Mouse (Mus musculus) kidney, adult 11 months (tissue): ENCODE data around the gene Iqgap2.

ENCODE experiments used
- DNase-seq: peaks from one replicate; pipeline ENCODE4 v3.0.0; 2022

Gene Iqgap2

DNA sequence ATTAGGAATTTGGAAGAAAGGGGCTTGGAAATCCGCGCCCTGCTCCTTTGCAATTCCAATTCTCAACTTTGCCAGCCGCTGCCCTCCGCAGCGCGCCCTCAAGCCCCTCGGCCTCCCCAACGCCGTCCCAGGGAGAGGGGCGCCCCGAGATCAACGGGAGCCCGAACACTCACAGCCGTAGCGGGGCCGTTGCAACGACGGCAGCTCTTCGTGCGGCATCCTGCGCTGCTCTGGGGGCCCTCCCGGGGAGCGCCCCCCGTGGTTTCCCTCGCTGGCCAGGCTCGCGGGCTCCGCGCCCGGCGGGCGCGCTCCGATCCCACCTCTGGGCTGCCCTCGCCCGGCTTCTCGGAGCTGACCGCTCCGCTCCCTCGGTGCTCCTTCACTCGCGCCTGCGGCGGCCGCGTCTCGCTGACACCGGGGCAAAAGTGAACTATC is at the start of gene Iqgap2:
Gene Iqgap2 (minus strand): TSS at position 432 of the 435 bp plus-strand sequence.
- DNase-seq = no peak

DNA sequence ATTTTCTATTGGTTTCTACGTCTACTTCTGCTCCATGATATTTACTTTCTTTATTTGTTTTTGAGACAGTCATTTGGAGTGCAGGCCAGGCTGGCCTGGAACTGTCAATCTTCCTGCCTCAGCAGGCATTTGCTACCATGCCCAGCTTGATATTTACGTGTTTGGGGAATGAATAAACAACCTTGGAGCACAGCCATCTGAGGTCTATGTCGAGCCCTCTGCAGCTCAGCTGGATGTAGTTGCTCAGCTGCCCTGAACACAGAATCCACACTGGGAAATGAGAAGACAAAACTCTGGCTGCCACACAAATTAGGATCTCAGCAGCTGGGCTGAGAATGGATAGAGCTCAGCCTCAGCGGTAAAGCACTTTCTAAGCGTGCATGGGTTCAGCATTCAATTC is 49.1 kb upstream of the Iqgap2 start:
- DNase-seq = no peak

DNA sequence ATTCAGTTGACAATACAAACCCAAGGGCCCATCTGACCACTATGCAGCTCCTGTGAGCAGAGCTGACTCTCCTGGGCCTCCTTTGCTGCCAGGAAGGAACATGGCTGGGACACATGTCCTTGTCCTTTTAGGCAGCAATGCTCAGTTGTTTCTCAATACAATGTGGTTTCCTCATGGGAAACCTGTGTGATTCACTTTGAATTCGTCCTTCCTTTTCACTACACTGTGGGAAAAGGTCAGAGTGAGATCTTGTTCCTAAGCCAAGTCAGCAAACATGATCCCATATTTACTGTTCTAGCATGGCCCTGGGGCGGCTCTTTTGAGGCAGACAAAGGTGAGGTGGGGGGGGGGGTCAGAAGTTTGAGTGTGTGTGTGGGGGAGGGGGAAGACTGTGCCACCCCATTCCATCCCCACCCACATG is 32.5 kb upstream of the Iqgap2 start:
- no peak for DNase-seq

DNA sequence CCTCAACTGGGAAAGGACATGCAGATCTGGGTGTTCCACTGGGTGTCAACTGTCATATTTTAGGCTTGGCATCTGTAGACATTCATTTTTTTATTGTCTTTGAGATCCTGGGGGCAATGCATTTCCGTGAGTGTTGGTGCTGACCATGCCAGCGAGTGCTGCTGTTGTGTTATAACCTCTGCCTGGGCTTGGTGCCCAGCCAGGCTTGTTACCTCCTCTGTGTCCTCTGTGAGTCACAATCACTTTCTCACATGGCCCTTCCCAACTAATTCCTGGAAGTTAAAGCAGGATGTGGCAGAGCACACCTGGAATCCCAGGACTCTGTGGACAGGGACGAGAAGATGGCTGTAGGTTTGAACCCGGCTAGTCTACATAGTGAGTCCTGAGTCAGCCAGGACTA is 30.9 kb upstream of the Iqgap2 start:
- no peak for DNase-seq

DNA sequence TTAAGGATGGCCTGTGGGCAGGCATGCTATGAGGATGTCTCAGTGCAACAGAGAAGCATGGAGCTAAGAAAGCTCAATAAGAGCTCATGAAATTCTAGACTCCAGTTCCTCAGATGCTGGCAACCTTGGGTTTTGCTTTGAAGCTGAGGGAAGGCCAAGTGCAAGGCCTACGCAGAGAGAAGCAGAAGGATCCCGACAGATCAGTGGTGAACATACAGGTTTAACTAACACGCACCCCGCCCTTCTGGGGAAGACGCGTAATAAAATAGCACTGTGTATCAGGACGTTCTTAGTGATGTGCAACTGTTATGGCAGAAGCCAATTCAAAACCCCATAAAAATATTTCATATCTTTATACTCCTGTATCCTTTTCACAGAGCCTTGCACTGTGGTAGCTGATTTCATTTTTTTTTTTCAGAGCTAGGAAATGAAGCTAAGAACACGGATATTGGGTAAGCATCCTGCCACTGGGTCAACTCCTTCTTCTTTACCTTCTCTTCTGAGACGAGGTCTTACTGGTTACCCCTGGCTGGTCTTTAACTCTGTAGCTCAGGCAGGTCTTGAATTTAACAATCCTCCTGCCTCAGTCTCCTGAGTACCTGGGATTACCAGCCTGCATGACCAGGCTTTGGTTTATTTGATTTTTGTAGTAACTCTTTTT is 27.0 kb upstream of the Iqgap2 start:
- DNase-seq = no peak

DNA sequence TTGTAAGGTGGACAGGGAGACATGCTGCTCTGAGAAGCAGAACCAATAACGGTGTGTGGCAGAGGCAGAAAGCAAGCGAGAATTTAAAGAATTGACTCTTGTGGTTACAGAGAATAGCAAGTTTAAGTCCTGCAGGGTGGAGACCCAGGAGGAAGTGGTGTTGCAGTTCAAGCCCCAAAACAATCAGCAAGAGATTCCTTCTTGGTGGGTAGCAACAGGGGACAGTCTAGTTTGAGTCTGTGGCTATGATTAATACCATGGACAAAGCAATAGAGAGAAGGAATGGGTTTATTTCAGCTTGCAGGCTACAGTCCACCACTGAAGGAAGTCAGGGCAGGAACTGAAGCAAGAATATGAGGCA is 21.3 kb upstream of the Iqgap2 start:
- no peak for DNase-seq

DNA sequence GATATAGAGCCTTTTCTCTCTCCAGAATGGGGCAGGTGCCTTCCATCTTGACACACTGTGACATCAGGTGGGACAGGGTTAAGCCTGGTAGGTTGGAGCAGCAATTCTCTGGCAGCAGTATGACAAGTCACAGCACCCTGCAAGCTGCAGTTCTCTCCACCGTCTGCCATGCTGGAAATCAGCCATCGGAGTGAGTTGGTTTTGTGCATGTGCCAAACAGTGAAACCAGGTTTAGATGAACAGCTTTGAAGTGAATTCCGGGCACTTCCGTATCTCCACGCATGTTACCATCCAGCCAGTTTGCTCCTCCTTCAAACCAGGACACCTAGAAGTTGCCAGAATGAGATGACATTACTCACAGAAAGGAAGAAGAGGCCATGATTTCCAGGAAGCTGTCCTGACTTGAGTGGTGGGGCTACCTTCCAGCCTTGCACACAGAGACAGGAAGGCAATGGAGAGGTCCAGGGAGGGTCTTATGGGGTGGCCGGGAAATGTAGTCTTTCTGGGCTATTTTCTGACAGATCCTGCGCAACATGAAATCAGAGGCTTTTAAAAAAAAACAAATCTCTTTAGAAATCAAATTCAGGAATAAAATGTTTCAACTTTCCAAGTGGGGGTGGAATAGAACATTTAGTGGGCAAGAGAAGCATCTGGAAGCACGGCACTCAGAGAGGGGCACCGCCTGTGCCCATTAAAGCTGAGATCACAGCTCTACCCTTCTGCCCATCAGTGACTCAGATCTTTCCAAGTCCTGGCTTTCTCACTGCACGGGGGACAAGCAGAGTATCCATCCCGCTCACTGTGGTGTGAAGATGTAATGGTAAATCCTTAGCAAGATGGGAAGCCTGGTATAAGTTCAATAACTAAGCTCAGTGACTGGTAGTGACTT is 20.7 kb upstream of the Iqgap2 start:
- no peak for DNase-seq

DNA sequence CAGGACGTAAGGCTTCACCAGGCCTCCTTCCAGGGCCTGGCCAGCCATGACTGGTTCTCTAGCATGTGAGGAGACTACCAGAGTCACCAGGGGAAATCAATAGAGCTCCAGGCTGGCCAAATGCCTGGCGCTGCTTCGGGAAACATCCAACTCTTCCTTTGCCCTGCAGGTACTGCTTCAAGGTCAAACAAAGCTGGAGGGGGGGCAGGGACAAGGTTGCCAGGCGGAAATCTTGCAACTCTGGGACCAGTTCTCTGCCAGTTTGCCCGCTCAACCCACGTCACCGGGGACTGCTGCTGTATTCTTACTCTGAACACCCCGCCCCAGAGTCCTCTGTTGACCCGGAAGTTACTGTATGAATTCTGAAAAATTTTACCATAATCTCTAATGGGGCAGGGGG is 18.5 kb upstream of the Iqgap2 start:
- DNase-seq = peak; percentile 52

DNA sequence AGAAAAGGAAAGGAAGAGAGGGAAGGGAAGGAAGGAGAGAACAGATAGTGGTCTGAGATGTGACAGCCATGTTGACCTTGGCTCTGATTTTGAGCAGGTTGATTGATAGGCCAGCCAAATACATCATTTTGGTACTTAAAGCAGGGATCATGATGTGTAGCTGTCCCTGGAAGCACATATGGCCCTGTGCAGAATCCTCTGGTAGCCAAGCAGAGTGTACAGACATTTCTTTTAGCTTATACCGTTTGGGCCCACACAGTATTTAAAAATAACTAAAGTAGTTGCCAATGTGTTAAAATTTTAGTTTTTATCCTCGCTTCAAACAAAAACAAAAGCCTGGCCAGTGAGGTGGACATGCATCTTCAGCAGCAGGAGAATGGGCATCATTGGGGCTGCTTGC is 17.5 kb upstream of the Iqgap2 start:
- no peak for DNase-seq

DNA sequence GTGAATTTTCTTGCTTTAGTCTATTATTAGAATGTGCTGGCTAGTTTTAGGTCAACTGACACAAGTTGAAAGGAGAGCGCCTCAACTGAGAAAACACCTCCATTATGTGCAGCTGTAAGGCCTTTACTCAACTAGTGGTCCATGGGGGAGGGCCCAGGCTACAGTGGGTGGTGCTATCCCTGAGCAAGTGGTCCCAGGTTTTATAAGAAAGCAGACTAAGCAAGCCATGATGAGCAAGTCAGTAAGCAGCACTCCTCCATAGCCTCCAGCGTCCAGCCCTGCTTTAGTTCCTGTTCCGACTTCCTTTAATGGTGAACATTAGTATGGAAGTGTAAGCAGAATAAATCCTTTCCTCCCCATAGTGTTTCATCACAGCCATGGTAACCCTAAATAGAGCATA is 11.0 kb upstream of the Iqgap2 start:
- DNase-seq = no peak

DNA sequence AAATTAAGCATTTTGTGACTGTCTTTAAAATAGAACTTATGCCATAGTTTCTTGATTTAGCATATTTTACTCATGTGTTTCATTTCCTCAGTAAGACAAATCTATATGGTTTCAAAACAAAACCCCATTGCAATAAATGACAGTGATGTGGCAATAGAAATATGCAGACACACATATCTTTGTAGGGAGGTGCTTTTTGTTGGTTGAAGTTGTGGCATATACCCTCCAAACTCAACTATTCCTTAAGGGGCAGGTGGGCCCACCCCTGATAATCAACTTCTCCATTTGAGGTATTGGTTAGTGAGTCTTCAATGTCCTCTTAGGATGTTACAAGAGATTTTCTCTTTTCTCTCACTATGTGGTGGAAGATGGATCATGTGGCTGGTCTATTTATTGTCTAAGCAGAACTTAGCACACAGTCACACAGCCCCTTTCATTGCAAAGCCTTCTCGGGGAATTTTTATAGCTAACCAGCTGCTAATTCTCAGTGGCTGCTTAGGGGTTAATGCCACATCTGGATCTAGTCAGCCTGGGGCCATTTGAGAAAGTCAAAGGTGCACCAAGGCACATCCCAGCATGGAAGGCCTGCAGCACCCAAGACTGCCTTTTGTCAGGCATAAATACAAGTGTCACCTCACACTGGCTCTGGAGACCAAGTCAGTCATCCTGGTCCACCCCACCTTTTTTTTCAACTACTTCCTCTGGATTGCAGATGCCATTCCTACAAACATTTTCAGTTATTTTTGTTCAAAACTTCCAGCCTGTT is 8.3 kb upstream of the Iqgap2 start:
- no peak for DNase-seq

DNA sequence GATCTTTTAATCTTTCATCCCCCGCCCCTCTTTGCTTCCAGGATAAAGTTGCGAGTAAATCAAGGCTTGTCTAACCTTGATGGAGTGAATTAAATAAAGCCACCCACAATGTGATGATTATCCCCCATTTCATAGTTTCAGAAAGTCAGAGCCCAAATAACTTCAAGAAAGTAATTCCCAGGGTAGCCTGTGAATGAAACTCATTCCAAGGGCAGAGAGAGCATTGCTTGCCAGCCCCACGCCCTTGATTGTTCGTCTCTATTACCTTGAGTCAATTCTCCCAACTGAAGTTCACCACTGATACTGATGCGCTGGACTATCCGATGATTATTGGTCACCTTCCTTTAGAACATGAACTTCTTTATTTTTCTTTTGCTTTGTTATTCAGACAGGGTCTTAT is 4.8 kb upstream of the Iqgap2 start:
- no peak for DNase-seq

DNA sequence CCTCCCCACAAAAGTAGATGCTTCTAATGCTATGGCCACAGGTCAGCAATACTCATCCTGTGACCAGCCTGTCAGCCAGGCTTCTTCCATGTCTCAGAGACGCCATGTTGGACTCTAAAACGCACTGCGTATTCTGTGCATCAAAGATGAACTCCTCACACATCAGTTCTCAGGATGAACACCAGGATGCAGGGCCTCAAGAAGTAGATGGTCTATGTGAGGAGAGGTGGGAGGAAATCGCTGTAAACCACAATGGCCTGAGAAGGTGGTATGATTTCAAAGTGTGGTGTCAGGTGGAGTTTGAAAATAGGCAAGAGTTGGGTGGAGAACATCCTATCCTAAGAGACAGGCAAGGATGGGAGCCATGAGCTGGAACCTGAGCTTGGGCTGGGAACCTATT is 1.4 kb upstream of the Iqgap2 start:
- DNase-seq = no peak

DNA sequence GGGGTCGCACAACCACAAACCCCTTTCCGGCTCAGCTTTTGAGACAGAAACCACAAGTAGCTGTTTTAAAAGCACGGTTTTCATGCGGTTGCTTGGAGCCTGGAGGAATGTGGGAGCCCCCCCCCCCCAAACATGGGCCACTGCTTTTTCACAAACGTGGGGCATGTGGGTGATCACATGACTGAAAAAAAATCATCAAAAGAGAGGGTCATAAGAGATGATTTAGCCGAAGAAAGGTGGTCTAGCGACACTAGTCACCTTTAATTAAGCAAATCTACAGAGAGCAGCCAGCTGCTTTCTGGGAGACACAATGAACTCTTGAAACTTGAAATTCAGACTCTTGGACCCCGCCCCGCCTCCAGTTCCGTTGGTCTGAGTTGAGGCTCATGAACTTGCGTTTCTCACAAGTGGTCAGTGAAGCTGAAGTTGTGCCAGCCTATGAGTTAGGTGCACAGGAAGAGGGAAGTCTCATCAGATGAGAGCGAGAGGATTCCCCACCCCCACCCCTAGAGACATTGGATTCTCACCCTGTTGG is 956 bp upstream of the Iqgap2 start:
- peak; percentile 30 for DNase-seq

DNA sequence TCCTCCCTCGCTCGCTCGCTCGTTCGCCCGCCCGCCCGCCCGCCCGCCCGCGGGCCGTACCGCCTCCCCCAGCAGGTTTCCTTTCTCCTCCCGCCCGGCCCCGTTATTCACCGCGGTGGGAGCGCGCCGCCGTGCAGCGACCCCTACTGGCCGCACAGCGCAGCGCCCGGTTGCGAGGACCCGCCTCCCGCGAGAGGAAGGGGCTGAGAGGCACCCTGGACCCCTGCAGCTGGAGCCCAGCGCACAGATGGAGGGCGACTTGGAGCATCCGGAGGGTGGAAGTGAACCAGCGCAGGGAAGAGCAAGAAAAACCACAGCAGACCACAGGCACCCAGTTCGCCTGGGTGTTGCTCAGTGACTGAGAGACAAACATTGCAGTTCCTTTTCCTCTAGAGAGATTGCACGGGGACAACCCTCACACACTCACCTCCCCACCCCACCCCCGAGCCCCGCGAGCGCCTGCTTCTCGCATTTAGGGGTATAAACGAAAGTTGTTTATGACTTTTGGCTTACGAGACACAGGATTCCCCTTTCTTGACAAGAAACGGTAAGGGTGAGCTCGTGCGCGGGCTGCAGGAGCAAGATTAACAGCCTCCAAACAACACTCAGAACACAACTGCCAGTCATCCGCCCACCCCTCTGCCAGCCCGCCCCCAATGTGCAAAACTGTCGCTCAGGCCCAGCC is 346 bp upstream of the Iqgap2 start:
- DNase-seq = peak; percentile 61

DNA sequence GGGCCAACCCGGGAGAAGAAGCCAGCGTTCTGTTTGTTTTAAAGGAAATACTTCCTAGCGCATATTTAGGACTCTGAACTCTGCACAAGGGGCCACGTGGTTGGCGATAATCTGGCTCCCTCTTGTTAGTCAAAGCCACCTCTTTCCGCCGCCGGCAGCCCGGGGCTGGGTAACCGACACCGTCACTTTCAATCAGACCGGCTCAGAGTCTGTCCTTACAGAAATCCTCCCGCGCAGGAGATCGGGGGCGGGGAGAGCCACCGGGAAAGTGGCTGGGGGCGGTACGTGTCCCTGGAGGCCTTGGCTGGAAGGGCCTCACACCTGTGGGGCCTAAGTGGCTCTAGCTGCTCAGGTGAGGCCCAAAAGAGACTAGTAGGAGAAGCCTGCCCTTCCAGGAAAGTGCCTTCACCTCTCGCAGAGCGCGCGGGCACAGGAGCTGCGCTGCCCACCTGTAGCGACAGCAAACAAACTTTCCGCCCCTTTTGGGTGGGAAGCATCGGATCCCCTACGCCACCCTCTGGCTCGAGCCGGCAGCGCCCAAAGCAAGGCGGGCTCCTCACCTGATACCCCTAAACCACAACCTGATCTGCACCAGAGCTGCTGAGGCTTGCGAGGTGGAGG is 761 bp downstream of the Iqgap2 start:
- DNase-seq = peak; percentile 76

DNA sequence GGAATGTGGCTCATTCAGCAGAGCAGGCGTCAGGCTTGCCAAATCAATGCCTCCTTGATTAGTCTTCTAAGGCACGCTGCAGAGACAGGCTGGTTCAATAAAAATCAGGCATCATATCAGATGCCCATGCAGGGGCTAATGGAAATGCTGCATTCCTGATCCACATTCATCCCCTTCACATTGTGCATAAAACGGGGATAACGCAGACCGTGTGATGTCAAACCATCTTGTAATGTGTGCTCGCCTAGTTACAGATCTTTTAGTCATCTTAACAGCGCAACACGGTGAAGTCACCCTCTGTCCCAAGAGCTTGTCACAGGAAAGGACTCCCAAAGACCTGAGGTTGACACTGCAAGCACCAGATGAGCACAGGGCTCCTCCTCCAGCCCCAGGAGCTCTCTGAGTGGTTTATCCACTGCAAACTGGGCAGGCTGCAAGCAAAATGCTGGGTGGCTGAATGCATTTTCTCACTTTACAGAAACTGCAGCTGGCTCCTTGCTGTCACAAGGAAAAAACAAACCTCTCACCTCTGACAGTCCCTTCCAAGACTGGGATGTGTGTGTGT is 1.7 kb downstream of the Iqgap2 start:
- no peak for DNase-seq

DNA sequence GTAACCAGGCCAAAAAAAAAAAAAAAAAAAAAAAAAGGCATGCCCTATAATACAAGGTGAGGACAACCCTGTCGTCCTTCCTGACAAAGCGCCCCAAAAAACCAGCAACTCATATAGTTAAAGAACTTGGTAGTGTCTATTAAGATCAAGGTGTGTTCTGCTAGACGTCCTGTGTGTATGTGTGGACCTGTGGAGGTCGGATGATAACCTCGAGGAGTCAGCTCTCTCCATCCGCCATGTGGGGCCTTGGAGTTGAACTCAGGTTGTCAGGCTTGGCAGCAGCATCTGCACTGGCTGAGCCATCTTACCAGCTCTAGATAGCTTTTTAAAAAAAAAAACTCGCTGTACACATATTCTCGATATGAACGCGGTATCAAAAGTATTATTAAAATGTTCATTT is 2.4 kb downstream of the Iqgap2 start:
- DNase-seq = no peak

DNA sequence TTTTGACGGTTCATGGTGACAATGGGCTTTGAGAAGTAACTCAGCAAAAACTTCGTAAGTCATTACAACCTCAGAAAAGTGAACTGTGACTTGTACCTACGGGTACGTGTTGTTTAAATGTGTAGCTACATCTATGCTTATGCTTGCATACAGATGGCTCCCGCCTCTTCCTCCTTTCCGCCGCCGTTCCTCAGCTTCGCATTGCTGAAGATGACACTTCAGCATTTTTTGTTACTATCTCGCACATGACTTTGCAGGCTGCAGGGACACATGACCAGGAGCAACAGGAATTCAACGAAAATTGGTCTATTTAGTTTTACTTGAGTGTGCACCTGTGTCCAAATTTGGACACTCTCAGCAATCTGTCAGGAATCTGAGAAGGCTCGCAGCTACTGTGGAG is 3.1 kb downstream of the Iqgap2 start:
- no peak for DNase-seq

DNA sequence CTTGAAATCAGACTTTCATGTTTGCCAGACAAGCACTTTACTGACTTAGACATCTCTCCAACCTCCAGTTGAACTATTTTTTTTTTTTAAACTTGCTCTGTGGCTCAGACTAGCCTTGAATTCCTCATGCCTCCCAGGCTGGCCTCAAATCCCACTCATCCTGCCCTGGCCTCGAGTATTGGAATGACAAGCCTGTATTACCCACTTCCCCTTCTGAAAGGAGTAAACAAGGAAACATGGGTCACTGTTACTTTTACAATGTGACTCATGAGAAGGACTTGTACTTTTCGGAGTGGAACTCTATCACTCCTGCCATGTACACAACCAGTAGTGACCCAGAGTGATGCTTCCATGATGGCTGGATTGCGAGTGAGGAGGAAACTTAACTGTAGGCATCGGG is 3.6 kb downstream of the Iqgap2 start:
- no peak for DNase-seq

DNA sequence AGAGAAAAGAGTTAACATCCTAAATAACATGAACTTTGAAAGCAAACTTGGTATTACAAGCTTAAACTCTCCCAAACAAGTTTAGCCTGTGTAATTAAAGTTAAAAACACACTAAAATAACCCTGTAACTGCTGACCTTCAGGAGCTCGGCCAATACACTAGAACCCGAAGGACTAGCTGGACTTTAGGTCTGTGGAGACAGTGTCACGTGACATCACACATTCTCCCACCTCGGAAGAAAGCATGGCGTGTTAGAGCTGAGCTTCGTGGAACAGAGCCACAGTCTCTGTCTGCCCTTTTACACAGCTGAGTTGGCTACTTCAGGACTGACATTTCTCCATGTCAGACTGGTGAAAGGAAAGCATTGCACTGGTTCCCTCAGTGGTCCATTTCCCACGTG is 4.3 kb downstream of the Iqgap2 start:
- DNase-seq = peak; percentile 55

DNA sequence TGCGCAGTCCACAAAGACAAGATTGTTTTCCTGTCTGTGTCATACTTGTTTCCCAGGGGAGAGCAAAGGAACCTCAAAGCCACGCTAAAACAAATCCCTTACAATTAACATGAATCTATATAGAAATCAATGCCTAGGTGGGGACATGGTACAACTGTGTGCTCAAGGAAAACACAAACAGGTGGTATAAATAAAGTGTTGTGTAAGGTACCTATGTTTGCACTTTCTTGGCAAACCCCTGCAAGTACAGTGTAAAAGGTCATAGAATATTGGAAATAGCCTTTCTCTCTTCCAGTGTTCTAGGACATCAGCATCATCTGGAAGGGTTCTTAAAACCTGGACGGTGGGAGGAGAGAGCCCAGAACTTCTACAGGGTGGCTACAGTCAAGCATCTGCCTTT is 7.3 kb downstream of the Iqgap2 start:
- no peak for DNase-seq
